Mouse (Mus musculus): Measurements from ENCODE around the gene Slc22a2.
"Not testable (repeated sequence)": the region's sequence is repeated elsewhere in the genome, so short reads cannot be mapped to it uniquely, and the experiment has no call there.

The Slc22a2 gene

DNA sequence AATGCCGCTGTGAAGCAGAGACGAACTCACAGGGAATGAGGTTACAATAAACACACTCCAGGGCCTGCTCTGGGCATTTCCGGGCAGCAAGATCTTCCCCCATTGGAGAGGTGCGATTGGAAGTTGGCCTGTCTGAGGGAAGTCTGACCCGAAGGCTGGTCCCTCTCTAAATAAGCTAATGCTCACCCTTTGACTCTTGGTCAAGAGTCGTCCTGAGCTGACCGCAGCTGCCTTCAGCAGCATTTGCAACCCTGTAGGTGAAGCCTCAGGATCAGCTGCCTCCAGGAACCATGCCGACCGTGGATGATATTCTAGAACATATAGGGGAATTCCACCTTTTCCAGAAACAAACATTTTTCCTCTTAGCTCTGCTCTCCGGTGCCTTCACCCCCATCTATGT is at the start of gene Slc22a2:
Gene Slc22a2 (plus strand): TSS at position 142 of the 400 bp plus-strand sequence.
- no peak for DNase-seq (ENCODE audit: low spot score)

DNA sequence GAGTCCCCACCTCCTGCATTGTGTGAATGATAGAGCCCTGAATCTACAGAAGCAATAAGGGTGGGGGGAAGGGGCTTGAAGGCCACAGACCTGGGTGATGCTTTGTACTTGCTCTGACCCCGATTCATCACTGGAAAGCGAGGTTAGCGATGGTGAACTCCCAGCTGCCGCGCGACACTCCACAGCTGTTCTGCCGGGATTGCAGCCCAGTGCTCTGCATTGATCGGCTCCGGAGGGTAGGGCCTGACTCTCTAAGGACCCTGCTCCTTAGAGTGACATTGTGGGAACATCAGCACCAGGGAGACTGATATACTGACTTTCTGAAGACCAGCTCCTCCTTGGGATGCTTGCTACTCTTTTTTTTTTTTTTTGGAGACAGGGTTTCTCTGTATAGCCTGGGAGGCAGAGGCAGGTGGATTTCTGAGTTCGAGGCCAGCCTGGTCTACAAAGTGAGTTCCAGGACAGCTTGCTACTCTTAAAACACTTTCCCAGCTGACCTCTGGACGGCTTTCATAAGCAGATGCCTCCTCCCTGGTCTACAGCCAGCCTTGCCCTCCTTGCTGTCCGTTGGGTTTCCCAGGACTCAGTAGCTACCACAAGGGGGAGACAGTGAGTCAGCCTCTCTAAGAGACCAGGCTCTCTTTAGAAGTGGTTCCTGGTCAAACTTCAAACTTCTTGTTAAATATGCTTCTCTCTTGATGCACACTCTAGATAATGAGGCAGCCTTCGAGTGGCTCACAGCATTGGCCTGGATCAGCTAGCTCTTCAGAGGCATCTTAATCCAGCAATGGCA is 49.4 kb upstream of the Slc22a2 start:
- DNase-seq (ENCODE audit: low spot score) = peak; percentile 78

DNA sequence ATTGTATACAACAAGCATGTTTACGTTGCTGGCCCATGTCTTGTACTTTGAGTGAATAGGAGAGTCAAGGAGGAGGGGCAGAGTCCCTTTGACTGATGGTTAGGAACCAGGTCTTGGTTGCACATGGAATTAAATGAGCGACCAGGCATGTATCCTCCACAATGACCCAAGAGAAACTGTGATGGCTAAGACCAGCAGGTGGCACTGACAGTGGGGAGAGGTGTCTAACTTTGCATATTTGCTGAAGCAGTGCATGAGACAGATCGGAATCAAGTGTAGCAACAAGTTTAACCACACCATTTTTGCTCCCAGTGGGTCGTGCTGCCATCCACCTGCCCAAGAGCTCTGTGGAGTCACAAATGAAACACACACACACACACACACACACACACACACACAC is 21.7 kb upstream of the Slc22a2 start:
- DNase-seq (ENCODE audit: low spot score) = no peak

DNA sequence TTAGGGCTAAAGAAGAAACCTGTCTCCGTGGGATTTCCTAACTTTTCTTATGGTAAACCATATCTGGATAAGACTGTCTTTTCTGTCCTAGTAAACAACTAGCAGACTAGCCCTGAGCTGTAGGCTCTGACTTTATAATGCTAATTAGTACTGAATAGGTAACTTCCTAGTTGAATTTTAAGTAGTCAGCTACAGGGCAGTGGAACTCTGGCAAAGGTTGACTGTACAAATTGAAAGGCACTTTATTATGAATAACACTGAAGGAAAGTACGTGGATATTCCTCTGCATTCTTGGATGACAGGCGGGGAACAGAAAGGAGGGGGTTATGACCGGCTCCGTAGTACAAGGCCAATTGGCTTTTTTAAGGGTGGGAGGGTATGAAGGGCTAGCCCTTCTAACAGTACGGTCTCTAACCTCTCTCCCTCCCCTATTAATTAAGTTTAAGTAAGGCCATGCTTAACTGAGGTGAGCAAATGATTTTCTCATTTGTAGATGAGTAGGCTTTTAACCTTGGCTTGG is 19.4 kb upstream of the Slc22a2 start:
- not testable (repeated sequence) for DNase-seq (ENCODE audit: low spot score)

- no peak for DNase-seq (ENCODE audit: low spot score)
Observed at GRCm38 (mm10) chr17:12565443-12565842, 18.5 kb upstream of the Slc22a2 start.

- no peak for DNase-seq (ENCODE audit: low spot score)
Observed at GRCm38 (mm10) chr17:12571316-12571715, 12.6 kb upstream of the Slc22a2 start.

- no peak for DNase-seq (ENCODE audit: low spot score)
Observed at GRCm38 (mm10) chr17:12571924-12572463, 11.9 kb upstream of the Slc22a2 start.

GRCm38 (mm10) chr17:12575391-12575790 is 8.5 kb upstream of the Slc22a2 start:
- no peak for DNase-seq (ENCODE audit: low spot score)

DNA sequence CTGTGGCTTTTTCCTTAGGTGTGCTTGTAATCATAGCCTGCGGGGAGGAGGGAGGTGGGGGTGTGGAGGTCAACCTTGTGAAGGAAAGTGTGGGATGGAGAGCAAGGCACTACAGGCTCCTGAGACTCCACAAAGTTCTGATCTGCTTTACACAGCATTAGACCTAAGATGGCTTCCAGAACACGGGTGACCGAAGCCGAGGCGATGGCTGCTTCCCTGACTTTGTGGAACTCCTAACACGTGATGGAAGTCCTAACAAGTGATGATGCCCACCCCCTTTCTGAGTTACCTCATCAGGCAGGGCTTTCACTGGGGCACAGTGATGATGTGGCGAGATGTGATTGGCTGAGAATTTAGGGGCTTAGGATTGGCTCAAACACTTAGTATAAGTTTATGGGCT is 6.8 kb upstream of the Slc22a2 start:
- DNase-seq (ENCODE audit: low spot score) = no peak

DNA sequence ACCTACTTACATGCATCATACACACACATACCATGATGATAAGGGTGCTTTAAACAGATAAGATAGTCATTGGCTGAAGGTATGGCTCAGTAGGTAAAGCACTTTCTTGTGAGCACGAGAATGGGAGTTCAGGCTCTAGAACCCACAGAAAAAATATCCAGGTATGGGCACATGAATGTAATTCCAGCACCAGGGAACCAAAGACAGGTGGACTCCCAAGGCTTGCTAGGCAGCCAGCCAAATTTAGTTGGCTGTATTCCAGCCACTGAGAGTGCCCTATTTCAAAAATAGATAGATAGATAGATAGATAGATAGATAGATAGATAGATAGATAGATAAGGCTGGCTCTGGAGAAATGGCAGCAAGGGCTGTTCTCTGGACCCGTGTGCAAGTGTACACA is 1.4 kb downstream of the Slc22a2 start:
- DNase-seq (ENCODE audit: low spot score) = no peak

DNA sequence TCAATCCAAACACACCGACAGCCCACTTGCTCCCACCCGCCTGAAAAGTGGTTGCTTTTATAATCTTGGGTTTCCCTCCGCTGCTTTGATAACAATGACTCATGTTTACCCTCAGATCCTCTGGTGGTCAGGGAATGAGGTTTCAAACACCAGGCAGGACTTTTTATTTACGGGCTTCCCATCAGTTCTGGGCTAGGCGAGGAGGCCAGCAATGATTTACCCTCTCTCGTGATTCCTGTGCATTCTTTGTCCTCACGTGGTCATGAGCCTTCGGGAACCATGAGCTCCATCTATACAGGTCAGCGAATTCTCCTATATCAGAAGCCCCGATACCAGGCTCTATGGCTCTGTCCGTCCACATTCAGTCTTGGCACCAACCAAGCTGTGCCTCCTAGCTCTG is 3.0 kb downstream of the Slc22a2 start:
- DNase-seq (ENCODE audit: low spot score) = no peak

GRCm38 (mm10) chr17:12588801-12589247 is 4.9 kb downstream of the Slc22a2 start:
- peak; percentile 11 for DNase-seq (ENCODE audit: low spot score)

DNA sequence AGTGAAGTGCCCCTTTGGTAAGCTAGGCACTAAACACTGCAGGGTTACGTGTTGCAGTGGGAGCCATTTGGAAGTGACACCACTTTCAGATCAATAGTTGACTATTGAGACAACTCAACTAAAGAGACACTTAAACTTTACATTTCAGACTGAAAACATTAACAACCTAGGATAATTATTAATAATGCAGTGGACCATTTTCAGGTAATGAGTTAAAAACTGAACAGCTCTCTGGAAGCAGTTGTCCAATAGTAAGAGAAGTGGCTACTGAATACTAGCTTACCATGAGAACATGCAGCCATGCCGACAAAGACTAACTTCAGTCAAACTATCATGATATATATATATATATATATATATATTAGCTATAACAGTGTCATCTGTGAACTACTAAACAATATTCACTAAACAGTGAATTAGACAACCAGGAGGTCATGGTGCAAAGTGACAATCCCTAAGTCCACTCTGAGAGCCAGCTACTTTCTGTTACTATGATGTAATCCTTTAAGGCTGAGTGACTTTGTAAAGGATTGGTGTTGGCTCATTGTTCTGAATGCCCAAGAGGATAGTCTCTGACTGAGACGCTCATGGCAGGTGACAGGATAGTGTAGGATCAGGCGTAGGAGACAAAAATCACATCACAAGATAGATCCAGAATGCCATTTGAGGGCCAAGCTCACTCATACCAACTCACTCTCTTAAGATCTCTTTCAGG is 7.1 kb downstream of the Slc22a2 start:
- no peak for DNase-seq (ENCODE audit: low spot score)

- no peak for DNase-seq (ENCODE audit: low spot score)
Observed at GRCm38 (mm10) chr17:12595846-12596515, 12.0 kb downstream of the Slc22a2 start.

DNA sequence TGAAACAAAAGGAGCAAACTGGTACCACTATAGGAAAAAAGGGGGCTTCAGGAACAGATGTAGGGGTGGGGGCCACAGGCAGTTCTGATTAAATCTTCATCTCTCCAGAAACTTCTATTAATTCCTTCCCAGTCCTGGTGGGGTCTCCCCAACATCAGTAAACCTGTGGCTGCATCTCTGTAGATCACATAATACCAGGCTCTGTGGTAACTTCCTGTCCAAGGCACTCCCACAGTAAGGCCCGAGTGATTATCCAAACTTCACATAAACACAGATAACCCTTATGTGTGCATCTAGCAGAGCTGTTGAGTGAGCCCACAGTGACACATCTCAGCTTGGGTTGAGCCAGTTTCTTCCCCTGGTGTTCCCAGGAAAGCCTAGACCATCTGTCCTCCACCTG is 22.7 kb downstream of the Slc22a2 start:
- DNase-seq (ENCODE audit: low spot score) = no peak

DNA sequence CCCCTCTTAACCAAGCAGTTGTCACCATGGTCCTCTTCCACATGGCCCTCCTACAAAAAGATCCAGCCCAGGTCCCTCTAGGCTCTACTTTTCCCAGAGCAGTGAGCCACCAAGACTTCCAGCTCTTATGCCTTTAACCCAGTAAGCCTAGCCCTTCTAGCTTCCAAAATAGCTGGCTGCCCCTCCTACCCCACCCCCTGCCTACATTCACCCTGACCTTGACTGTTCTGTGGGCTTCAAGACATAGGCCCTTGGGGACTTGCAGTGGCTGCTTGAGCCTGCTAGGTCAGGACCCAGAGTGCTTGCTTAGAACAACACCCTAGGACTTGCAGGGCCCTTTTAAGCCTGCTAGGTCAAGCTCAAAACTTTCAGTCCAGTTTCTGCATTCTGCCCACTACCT is 23.3 kb downstream of the Slc22a2 start:
- DNase-seq (ENCODE audit: low spot score) = no peak

GRCm38 (mm10) chr17:12614511-12615385 is 30.8 kb downstream of the Slc22a2 start:
- no peak for DNase-seq (ENCODE audit: low spot score)

GRCm38 (mm10) chr17:12615429-12615828 is 31.5 kb downstream of the Slc22a2 start:
- DNase-seq (ENCODE audit: low spot score) = no peak

DNA sequence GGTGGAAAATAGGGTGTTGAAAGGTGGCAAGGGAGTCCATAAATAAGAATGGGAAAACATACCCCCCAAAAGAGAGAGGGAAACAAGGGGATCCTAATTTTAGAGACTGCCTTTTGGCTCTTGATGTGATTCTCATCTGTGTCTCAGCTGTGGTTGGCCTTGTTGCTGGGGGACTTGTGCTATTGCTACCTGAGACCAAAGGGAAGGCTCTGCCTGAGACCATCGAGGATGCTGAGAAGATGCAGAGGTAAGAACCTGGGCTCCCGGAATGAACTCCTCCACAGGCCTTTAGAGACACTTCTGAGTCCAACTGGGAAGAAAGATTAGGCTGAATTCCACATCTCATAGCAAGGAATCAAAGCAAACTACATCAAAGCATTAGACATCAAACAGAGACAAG is 35.7 kb downstream of the Slc22a2 start:
- DNase-seq (ENCODE audit: low spot score) = no peak

- DNase-seq (ENCODE audit: low spot score) = no peak
Observed at GRCm38 (mm10) chr17:12627983-12628382, 44.1 kb downstream of the Slc22a2 start.

- DNase-seq (ENCODE audit: low spot score) = no peak
Observed at GRCm38 (mm10) chr17:12630976-12631730, 47.2 kb downstream of the Slc22a2 start.
